In the genomic region with DNA sequence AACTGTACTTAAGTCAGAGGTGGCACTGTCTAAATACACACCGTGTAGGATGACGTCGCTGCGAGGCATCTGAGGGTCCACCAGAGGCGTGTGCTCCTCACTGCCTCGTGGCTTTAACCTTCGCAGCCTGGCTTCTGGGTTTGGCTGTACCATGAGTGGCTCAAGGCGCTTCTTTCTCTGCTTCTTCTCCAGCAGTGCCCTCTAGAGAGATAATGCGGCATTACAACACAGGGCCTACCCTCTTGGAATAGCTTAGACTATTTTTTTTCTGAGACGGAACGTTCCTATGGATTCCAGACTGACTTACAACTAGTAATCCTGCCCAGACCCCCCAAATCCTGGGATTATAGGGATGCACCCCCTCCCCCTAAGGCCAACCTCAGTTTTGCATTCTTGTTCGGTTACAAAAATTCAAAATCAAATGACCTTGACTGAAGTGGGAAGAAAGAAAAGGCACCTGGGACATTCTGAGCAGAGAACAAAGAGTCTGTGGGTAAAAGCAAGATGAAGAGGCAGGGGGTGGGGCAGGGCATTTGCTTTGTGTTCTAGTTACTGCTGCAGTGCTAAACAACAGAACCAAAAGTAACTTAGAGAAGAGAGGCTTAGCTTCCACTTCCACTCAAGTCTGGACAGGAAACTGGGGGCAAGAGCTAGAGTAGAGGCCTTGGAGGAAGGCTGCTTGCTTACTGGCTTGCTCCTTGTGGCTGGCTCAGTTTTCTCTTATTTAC, we compare ENCODE assay signal across 8 mouse cellular contexts. TPM values are rescaled to one million over a fixed set of nuclear protein-coding genes. Genes with fewer than 3 reads are reported as not detected.
A peak's percentile ranks its signal among the peaks of the same experiment; 100 is the strongest.
DNase-seq lines count a peak whose midpoint lies in the region; ATAC-seq lines count a peak whose summit lies in the region.

No protein-coding gene starts in this region.

- peaks cover 13% of the 10 kb centered on the region for H3K36me3 ChIP-seq in intestine, embryonic 16.5 days (ENCODE audit: control insufficient read depth, insufficient read depth, low read length)
- H3K36me3 ChIP-seq in midbrain, embryonic 10.5 days, result peaks cover 65% of the 10 kb centered on the region

- DNase-seq in urinary bladder, postnatal 14 days (ENCODE audit: low spot score), result peak; percentile 85
- DNase-seq in urinary bladder, postnatal 10 days (ENCODE audit: low spot score), result no peak
- DNase-seq in embryo, embryonic 10 days (ENCODE audit: low spot score), result peak; percentile 88
- peak; percentile 49 to 78 for DNase-seq in left cerebral cortex, postnatal 25 days (ENCODE audit: low spot score in 2 of 2)
- peak; percentile 68 for DNase-seq in midbrain, embryonic 10.5 days (ENCODE audit: low spot score)
- DNase-seq in spleen, adult 12 weeks (ENCODE audit: low spot score), result peak; percentile 28

- H3K4me1 ChIP-seq in intestine, embryonic 16.5 days (ENCODE audit: control insufficient read depth, insufficient read depth, low read length), result no peaks in the 10 kb centered on the region
- peaks cover 21% of the 10 kb centered on the region for H3K4me1 ChIP-seq in midbrain, embryonic 10.5 days

- H3K27me3 ChIP-seq in intestine, embryonic 16.5 days (replicated peaks; ENCODE audit: control insufficient read depth, insufficient read depth, low read length), result no peaks in the 10 kb centered on the region
- no peaks in the 10 kb centered on the region for H3K27me3 ChIP-seq in midbrain, embryonic 10.5 days (ENCODE audit: low read depth, poor library complexity, severe bottlenecking)

- H3K4me2 ChIP-seq in intestine, embryonic 16.5 days (ENCODE audit: low read depth, low read length), result peak overlapping the region; percentile 10; the same call in 1 of the 2 replicates

- WGBS in intestine, embryonic 16.5 days, result 22% methylated on average over 12 of the region's 12 CpGs
- 26% methylated on average over 12 of the region's 12 CpGs for WGBS in midbrain, embryonic 10.5 days

- no peaks in the 10 kb centered on the region for H3K9me3 ChIP-seq in intestine, embryonic 16.5 days (ENCODE audit: control insufficient read depth, low read length)
- H3K9me3 ChIP-seq in midbrain, embryonic 10.5 days (replicated peaks), result peaks cover 17% of the 10 kb centered on the region

- H3K4me3 ChIP-seq in intestine, embryonic 16.5 days (ENCODE audit: low read length), result no peak overlapping the region
- H3K4me3 ChIP-seq in midbrain, embryonic 10.5 days, result no peak overlapping the region

- intact Hi-C loops in left cerebral cortex, postnatal 25 days (cut with DNase I), result no loop called here

- ATAC-seq in granulocyte monocyte progenitor cell, adult 5-6 weeks (replicated peaks; ENCODE audit: poor library complexity, severe bottlenecking), result peak; percentile 97
- ATAC-seq in intestine, embryonic 16.5 days, result peak; percentile 62; the same call in 1 of the 2 replicates

- no peak overlapping the region for H3K27ac ChIP-seq in intestine, embryonic 16.5 days (ENCODE audit: low read length)
- H3K27ac ChIP-seq in midbrain, embryonic 10.5 days (replicated peaks), result peak overlapping the region; percentile 49; the same call in 1 of the 2 replicates

- no peak overlapping the region for H3K9ac ChIP-seq in intestine, embryonic 16.5 days (ENCODE audit: low read depth, low read length)

RNA-seq across cellular contexts. Expression of a gene that starts 21.1 kb away (rescaled TPM):
- total RNA-seq in granulocyte monocyte progenitor cell, adult 5-6 weeks (2014; fragmentation: Nextera tagmentation), result 0.21 and 3.7 TPM in 2 replicates
- total RNA-seq in granulocyte monocyte progenitor cell, adult 5-6 weeks (2017), result 0.46 TPM in 1 of 2 replicates, not detected in the other
- 10.1 and 11.3 TPM in 2 replicates for polyA plus RNA-seq in intestine, embryonic 16.5 days (2015; fragmentation: Nextera tagmentation; extraction: Ambion mirVana)
- 10 to 100 TPM; 16.2 to 22.1 TPM for total RNA-seq in left cerebral cortex, postnatal 25 days (2021)
- 21.7 and 22.5 TPM in 2 replicates for polyA plus RNA-seq in midbrain, embryonic 10.5 days (2016; fragmentation: Nextera tagmentation; extraction: Ambion mirVana)

RNA-seq across cellular contexts. Expression of a gene that starts 28.1 kb away (rescaled TPM):
- 43.7 and 51.3 TPM in 2 replicates for total RNA-seq in granulocyte monocyte progenitor cell, adult 5-6 weeks (2014; fragmentation: Nextera tagmentation)
- 33.3 and 37.4 TPM in 2 replicates for total RNA-seq in granulocyte monocyte progenitor cell, adult 5-6 weeks (2017)
- 85.9 and 95.7 TPM in 2 replicates for polyA plus RNA-seq in intestine, embryonic 16.5 days (2015; fragmentation: Nextera tagmentation; extraction: Ambion mirVana)
- total RNA-seq in left cerebral cortex, postnatal 25 days (2021), result 10 to 100 TPM; 15.7 to 17.2 TPM
- 185 and 190 TPM in 2 replicates for polyA plus RNA-seq in midbrain, embryonic 10.5 days (2016; fragmentation: Nextera tagmentation; extraction: Ambion mirVana)

RNA-seq across cellular contexts. Expression of a gene that starts 28.2 kb away (rescaled TPM):
- 38.8 and 53.2 TPM in 2 replicates for total RNA-seq in granulocyte monocyte progenitor cell, adult 5-6 weeks (2014; fragmentation: Nextera tagmentation)
- 12.8 and 18.2 TPM in 2 replicates for total RNA-seq in granulocyte monocyte progenitor cell, adult 5-6 weeks (2017)
- polyA plus RNA-seq in intestine, embryonic 16.5 days (2015; fragmentation: Nextera tagmentation; extraction: Ambion mirVana), result 21.2 and 21.8 TPM in 2 replicates
- 1 to 10 TPM; 1.3 to 2.1 TPM for total RNA-seq in left cerebral cortex, postnatal 25 days (2021)
- 66.0 and 72.7 TPM in 2 replicates for polyA plus RNA-seq in midbrain, embryonic 10.5 days (2016; fragmentation: Nextera tagmentation; extraction: Ambion mirVana)

RNA-seq across cellular contexts. Expression of a gene that starts 33.9 kb away (rescaled TPM):
- not detected in 2 replicates for total RNA-seq in granulocyte monocyte progenitor cell, adult 5-6 weeks (2014; fragmentation: Nextera tagmentation)
- total RNA-seq in granulocyte monocyte progenitor cell, adult 5-6 weeks (2017), result not detected in 2 replicates
- polyA plus RNA-seq in intestine, embryonic 16.5 days (2015; fragmentation: Nextera tagmentation; extraction: Ambion mirVana), result 2.1 and 2.3 TPM in 2 replicates
- total RNA-seq in left cerebral cortex, postnatal 25 days (2021), result under 1 TPM; 0.30 to 0.62 TPM
- polyA plus RNA-seq in midbrain, embryonic 10.5 days (2016; fragmentation: Nextera tagmentation; extraction: Ambion mirVana), result 1.7 TPM in 2 replicates

RNA-seq across cellular contexts. Expression of a gene that starts 40.7 kb away (rescaled TPM):
- not detected in 2 replicates for total RNA-seq in granulocyte monocyte progenitor cell, adult 5-6 weeks (2014; fragmentation: Nextera tagmentation)
- 0.22 TPM in 1 of 2 replicates, not detected in the other for total RNA-seq in granulocyte monocyte progenitor cell, adult 5-6 weeks (2017)
- 0.22 TPM in 1 of 2 replicates, not detected in the other for polyA plus RNA-seq in intestine, embryonic 16.5 days (2015; fragmentation: Nextera tagmentation; extraction: Ambion mirVana)
- under 1 TPM; 0.64 to 0.82 TPM for total RNA-seq in left cerebral cortex, postnatal 25 days (2021)
- 0.56 and 0.66 TPM in 2 replicates for polyA plus RNA-seq in midbrain, embryonic 10.5 days (2016; fragmentation: Nextera tagmentation; extraction: Ambion mirVana)

Comparison
In these comparisons a context has a peak if more than half of its experiments do, and no peak if none do; other contexts are left out.
1. RNA of a gene that starts 28.2 kb away (total RNA-seq): 12.8 to 53.2 TPM in granulocyte monocyte progenitor cell, adult 5-6 weeks; 1.3 to 2.1 TPM in left cerebral cortex, postnatal 25 days; every median in the first group is over 4 times any median in the second.